Mouse (Mus musculus): ENCODE data around the gene Cldn6. TPM values are rescaled to one million over a fixed set of nuclear protein-coding genes. Genes with fewer than 3 reads are reported as not detected.

Cldn6 gene
- polyA plus RNA-seq, 1 experiment from 2014 or later, result 23.3 TPM

Other genes starting within 250 kb of the Cldn6 start
- not detected in 2 replicates for gene Vmn2r117, start 199.6 kb upstream of the Cldn6 start, polyA plus RNA-seq (2014; fragmentation: Nextera tagmentation; extraction: Ambion mirVana)
- gene Zfp213, start 115.0 kb upstream of the Cldn6 start, polyA plus RNA-seq (2014; fragmentation: Nextera tagmentation; extraction: Ambion mirVana), result 24.4 and 25.6 TPM in 2 replicates
- 20.5 and 22.7 TPM in 2 replicates for gene Zfp13, start 79.8 kb upstream of the Cldn6 start, polyA plus RNA-seq (2014; fragmentation: Nextera tagmentation; extraction: Ambion mirVana)
- 0.24 and 0.80 TPM in 2 replicates for gene Zscan10, start 78.4 kb upstream of the Cldn6 start, polyA plus RNA-seq (2014; fragmentation: Nextera tagmentation; extraction: Ambion mirVana)
- 0.45 and 0.63 TPM in 2 replicates for gene Mmp25, start 34.0 kb upstream of the Cldn6 start, polyA plus RNA-seq (2014; fragmentation: Nextera tagmentation; extraction: Ambion mirVana)
- 0.91 and 1.3 TPM in 2 replicates for gene Bicdl2, start 18.7 kb upstream of the Cldn6 start, polyA plus RNA-seq (2014; fragmentation: Nextera tagmentation; extraction: Ambion mirVana)
- 45.5 and 53.0 TPM in 2 replicates for gene Hcfc1r1, start 5.7 kb upstream of the Cldn6 start, polyA plus RNA-seq (2014; fragmentation: Nextera tagmentation; extraction: Ambion mirVana)
- 54.8 and 58.1 TPM in 2 replicates for gene Thoc6, start 5.4 kb upstream of the Cldn6 start, polyA plus RNA-seq (2014; fragmentation: Nextera tagmentation; extraction: Ambion mirVana)
- 4.3 and 5.0 TPM in 2 replicates for gene Tnfrsf12a, start 1.8 kb upstream of the Cldn6 start, polyA plus RNA-seq (2014; fragmentation: Nextera tagmentation; extraction: Ambion mirVana)
- gene Cldn9, start 4.8 kb downstream of the Cldn6 start, polyA plus RNA-seq (2014; fragmentation: Nextera tagmentation; extraction: Ambion mirVana), result 7.4 and 7.6 TPM in 2 replicates
- 0.09 and 0.13 TPM in 2 replicates for gene 1520401A03Rik, start 43.5 kb downstream of the Cldn6 start, polyA plus RNA-seq (2014; fragmentation: Nextera tagmentation; extraction: Ambion mirVana)
- gene Pkmyt1, start 47.1 kb downstream of the Cldn6 start, polyA plus RNA-seq (2014; fragmentation: Nextera tagmentation; extraction: Ambion mirVana), result 47.8 and 51.6 TPM in 2 replicates
- gene Paqr4, start 61.6 kb downstream of the Cldn6 start, polyA plus RNA-seq (2014; fragmentation: Nextera tagmentation; extraction: Ambion mirVana), result 7.4 and 7.7 TPM in 2 replicates
- 14.8 and 16.2 TPM in 2 replicates for gene Kremen2, start 66.6 kb downstream of the Cldn6 start, polyA plus RNA-seq (2014; fragmentation: Nextera tagmentation; extraction: Ambion mirVana)
- 125 and 129 TPM in 2 replicates for gene Flywch1, start 92.4 kb downstream of the Cldn6 start, polyA plus RNA-seq (2014; fragmentation: Nextera tagmentation; extraction: Ambion mirVana)
- gene Flywch2, start 106.8 kb downstream of the Cldn6 start, polyA plus RNA-seq (2014; fragmentation: Nextera tagmentation; extraction: Ambion mirVana), result 51.4 and 55.7 TPM in 2 replicates
- 508 and 532 TPM in 2 replicates for gene Srrm2, start 111.3 kb downstream of the Cldn6 start, polyA plus RNA-seq (2014; fragmentation: Nextera tagmentation; extraction: Ambion mirVana)
- gene Elob, start 149.9 kb downstream of the Cldn6 start, polyA plus RNA-seq (2014; fragmentation: Nextera tagmentation; extraction: Ambion mirVana), result 1,135 and 1,167 TPM in 2 replicates
- gene Prss33, start 156.8 kb downstream of the Cldn6 start, polyA plus RNA-seq (2014; fragmentation: Nextera tagmentation; extraction: Ambion mirVana), result not detected in 2 replicates
- not detected in 2 replicates for gene Prss32, start 164.6 kb downstream of the Cldn6 start, polyA plus RNA-seq (2014; fragmentation: Nextera tagmentation; extraction: Ambion mirVana)
- 2.5 and 2.6 TPM in 2 replicates for gene Prss41, start 164.9 kb downstream of the Cldn6 start, polyA plus RNA-seq (2014; fragmentation: Nextera tagmentation; extraction: Ambion mirVana)
- not detected in 2 replicates for gene Prss21, start 188.8 kb downstream of the Cldn6 start, polyA plus RNA-seq (2014; fragmentation: Nextera tagmentation; extraction: Ambion mirVana)
- not detected in 2 replicates for gene Dcpp1, start 201.6 kb downstream of the Cldn6 start, polyA plus RNA-seq (2014; fragmentation: Nextera tagmentation; extraction: Ambion mirVana)
- not detected in 2 replicates for gene Dcpp2, start 201.6 kb downstream of the Cldn6 start, polyA plus RNA-seq (2014; fragmentation: Nextera tagmentation; extraction: Ambion mirVana)
- gene Dcpp3, start 238.2 kb downstream of the Cldn6 start, polyA plus RNA-seq (2014; fragmentation: Nextera tagmentation; extraction: Ambion mirVana), result not detected in 2 replicates

Measured in limb, embryonic 11.5 days (tissue).